Mouse (Mus musculus) gastrocnemius, adult 2 months (tissue): ENCODE results near the gene Retn. TPM values are rescaled to one million over a fixed set of nuclear protein-coding genes. Genes with fewer than 3 reads are reported as not detected.
A peak's percentile ranks its signal among the peaks of the same experiment; 100 is the strongest.

Experiments used
- DNase-seq: peaks from one replicate; pipeline ENCODE4 v3.0.0; 2022
- H3K27ac ChIP-seq: fragments of 200-600 bp; 2 replicates; pipeline ENCODE4 v1.8.1; 2022; ENCODE audit warnings: mild to moderate bottlenecking
- H3K4me3 ChIP-seq: fragments of 200-600 bp; 2 replicates; pipeline ENCODE4 v1.8.1; 2022; ENCODE audit warnings: mild to moderate bottlenecking, moderate library complexity
- CTCF ChIP-seq: fragments of 200-600 bp; IDR thresholded peaks from 2 replicates; pipeline ENCODE4 v1.8.1; 2022; ENCODE audit warnings: antibody characterized with exemption, mild to moderate bottlenecking, moderate library complexity
- intact Hi-C: fragments of 180-260 bp; cut with DNase I; formaldehyde crosslinking; loops from one replicate; pipeline ENCODE4 v1.15.1; 2025
- total RNA-seq, 2 experiments: library from RNA; stranded (reverse); gene quantifications; 2 replicates each; pipeline ENCODE4 v1.2.3; 2021

The Retn gene
- total RNA-seq, 2 experiments from 2014 or later, result 0.87 to 3.0 TPM

DNA sequence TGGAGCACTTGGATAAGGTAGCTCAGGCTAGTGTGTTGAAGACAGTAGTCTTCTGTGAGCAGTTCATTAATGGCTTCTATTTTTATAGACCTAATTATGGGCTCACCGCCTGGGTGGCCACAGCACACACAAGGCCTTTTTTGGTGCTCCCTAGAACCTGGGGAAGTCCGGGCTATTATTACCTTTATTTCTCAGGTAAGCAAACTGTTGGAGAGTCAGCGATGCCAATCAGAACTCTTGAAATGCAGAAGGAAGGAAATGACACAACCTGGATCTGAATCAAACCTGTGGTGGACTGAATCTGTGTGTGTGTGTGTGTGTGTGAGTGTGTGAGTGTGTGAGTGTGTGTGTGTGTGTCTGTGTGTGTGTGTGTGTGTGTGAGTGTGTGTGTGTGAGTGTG lies 38.6 kb downstream of the Retn start, which contains the start of gene Fcer2a:
Fcer2a (minus strand) TSS at position 55 of the 400 bp plus-strand sequence.
- intact Hi-C loops, result no loop called here
- no peak within 1 kb of the TSS for H3K27ac ChIP-seq
- no peak for TF ChIP-seq CTCF
- DNase-seq, result no peak
- H3K4me3 ChIP-seq, result no peak within 1 kb of the TSS

DNA sequence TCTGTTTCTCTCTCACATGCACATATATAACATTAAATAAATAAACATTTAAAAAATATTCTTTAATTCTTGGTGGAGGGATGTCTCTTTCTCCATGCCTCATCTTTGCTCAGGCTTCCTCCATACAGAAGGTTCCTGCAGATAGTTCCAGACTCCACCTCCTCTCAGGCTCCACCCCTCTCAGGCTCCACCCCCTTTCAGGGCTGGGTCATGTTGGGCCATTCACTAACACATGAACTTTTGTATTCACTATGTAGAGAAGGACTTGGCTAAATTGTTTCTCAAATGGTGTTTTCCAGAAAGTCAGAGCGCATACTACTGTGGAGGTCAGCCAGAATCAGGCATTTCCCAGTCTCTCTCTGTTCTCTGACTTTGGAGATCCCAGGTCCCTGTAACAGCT lies 45.9 kb downstream of the Retn start:
- DNase-seq, result no peak
- Histone ChIP-seq H3K27ac (no peak overlapping the region), H3K4me3 (no peak overlapping the region)
- intact Hi-C loops, result no loop called here
- TF ChIP-seq CTCF, result no peak

DNA sequence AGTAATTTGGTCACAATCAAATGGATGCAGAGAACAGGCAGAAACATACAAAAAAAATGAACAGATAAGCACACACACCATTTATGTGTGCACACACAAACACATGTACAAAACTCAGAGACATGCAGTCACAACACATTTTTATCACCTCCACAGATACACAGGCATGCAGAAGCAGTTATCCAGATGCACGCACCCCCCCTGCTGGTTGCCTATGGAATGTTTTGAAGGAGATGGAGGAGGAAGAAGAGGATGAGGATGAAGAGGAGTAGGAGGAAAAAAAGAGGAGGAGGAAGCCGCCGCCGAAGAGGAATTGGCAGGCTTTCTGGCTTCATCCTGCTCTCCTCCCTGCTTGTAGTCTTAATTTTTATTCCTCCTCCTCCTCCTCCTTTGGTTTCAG lies 50.1 kb downstream of the Retn start:
- intact Hi-C loops, result no loop called here
- no peak for DNase-seq
- TF ChIP-seq CTCF, result peak; percentile 34
- Histone ChIP-seq H3K4me3 (no peak overlapping the region), H3K27ac (no peak overlapping the region)

DNA sequence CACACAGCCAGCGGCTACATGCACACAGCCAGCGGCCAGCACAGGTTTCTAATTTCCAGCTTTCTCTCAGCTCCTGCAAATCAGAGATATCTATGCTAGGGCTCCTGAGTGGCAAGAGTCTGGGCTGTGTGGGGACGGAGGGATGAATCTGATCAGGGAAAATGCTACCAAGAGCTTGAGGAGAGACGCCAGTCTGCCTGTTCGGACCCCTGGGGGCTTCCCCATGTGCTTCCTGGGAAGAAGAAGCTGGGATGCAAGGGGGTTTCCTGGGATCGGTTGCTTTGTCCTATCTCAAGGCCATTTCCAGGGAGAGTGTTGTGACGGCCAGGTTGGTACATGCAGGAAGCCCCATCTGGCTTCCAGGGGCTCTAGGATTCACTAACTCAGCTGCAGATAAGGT lies 52.0 kb downstream of the Retn start:
- Histone ChIP-seq H3K4me3 (no peak overlapping the region), H3K27ac (no peak overlapping the region)
- no peak for TF ChIP-seq CTCF
- DNase-seq, result no peak
- intact Hi-C loops, result no loop called here

Other genes with a start within 250 kb of the Retn start
- gene Pex11g, start 188.1 kb upstream of the Retn start, total RNA-seq, result 1 to 10 TPM; 2.3 to 2.6 TPM
- not detected for gene Tex45, start 184.9 kb upstream of the Retn start, total RNA-seq
- 10 to 100 TPM; 30.8 to 39.3 TPM for gene Zfp358, start 162.6 kb upstream of the Retn start, total RNA-seq
- 10 to 100 TPM; 23.5 to 24.9 TPM for gene Mcoln1, start 155.3 kb upstream of the Retn start, total RNA-seq
- gene Pnpla6, start 140.4 kb upstream of the Retn start, total RNA-seq, result 1 to 10 TPM; 8.7 to 9.3 TPM
- not detected for gene C330021F23Rik, start 87.8 kb upstream of the Retn start, total RNA-seq
- gene Camsap3, start 68.5 kb upstream of the Retn start, total RNA-seq, result under 1 TPM; 0.22 to 0.33 TPM
- 10 to 100 TPM; 11.0 to 11.3 TPM for gene Xab2, start 34.5 kb upstream of the Retn start, total RNA-seq
- 10 to 100 TPM; 87.7 to 92.0 TPM for gene Pet100, start 34.2 kb upstream of the Retn start, total RNA-seq
- not detected for gene Pcp2, start 30.2 kb upstream of the Retn start, total RNA-seq
- gene Stxbp2, start 24.8 kb upstream of the Retn start, total RNA-seq, result 1 to 10 TPM; 2.7 to 5.5 TPM
- not detected for gene Mcemp1, start 10.0 kb downstream of the Retn start, total RNA-seq
- gene Fcor, start 16.6 kb downstream of the Retn start, total RNA-seq, result not detected
- gene Trappc5, start 20.5 kb downstream of the Retn start, total RNA-seq, result 10 to 100 TPM; 18.2 to 20.7 TPM
- gene Fcer2a, start 38.4 kb downstream of the Retn start, total RNA-seq, result not detected
- not detected for gene Clec4g, start 64.9 kb downstream of the Retn start, total RNA-seq
- under 1 TPM; 0.50 to 0.71 TPM for gene Cd209a, start 93.2 kb downstream of the Retn start, total RNA-seq
- gene Cd209e, start 198.5 kb downstream of the Retn start, total RNA-seq, result not detected
- 1 to 10 TPM in 1 of 2 experiments, under 1 TPM in 1; 0.64 to 1.6 TPM for gene Cd209d, start 222.8 kb downstream of the Retn start, total RNA-seq